Mouse (Mus musculus) kidney, adult 2 months (tissue): ENCODE data around the gene Slc25a45.

Experiments
- CTCF ChIP-seq: fragments of 200-500 bp; conservative IDR thresholded peaks from 2 replicates; pipeline ENCODE4 v1.5.1; 2011; ENCODE audit warnings: low read depth, mild to moderate bottlenecking, control low read depth, low read length, moderate library complexity, mixed read lengths; ENCODE audit not compliant: insufficient read depth, insufficient read length
- POLR2A ChIP-seq: fragments of 200-500 bp; IDR thresholded peaks from one replicate; pipeline ENCODE4 v1.6.1; 2011; ENCODE audit warnings: low read depth, low read length, control low read depth

- TF ChIP-seq CTCF (no peak), POLR2A (no peak)
These were observed 6.3 kb downstream of the Slc25a45 start for GRCm38 (mm10) chr19:5883935-5884334.
